8 mouse cellular contexts compared by ENCODE assay signal in the genomic region with DNA sequence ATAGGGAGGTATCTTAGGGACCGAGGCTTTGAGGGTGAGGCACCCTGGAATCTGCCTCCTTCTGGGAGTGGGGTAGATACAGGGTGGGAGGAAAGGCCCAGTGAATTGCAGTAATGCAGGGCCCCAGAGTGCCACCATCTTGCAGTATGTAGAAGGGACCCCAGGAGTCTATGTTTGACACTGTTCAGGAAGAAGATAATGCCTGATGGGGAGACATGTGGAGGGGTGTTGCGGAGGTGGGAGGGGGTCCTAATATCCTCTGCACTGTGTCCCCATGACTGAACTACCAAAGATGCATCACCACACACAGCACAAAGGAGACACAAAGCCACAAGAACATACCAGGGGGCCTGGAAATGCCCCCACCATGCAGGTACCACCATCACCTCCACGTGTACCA. TPM values are rescaled to one million over a fixed set of nuclear protein-coding genes. Genes with fewer than 3 reads are reported as not detected.
A peak's percentile ranks its signal among the peaks of the same experiment; 100 is the strongest.
DNase-seq lines count a peak whose midpoint lies in the region; ATAC-seq lines count a peak whose summit lies in the region.

No protein-coding gene starts in this region.

- H3K4me1 ChIP-seq in megakaryocyte, embryonic 14.5 days = peaks cover 35% of the 10 kb centered on the region
- no peaks in the 10 kb centered on the region; the same call in 1 of the 2 replicates for H3K4me1 ChIP-seq in liver, embryonic 16.5 days (ENCODE audit: control insufficient read depth, low read depth, low read length)

- no peaks in the 10 kb centered on the region for H3K36me3 ChIP-seq in megakaryocyte, embryonic 14.5 days (replicated peaks; ENCODE audit: low read length)
- H3K36me3 ChIP-seq in liver, embryonic 16.5 days (ENCODE audit: control insufficient read depth, insufficient read depth) = no peaks in the 10 kb centered on the region

- 0 out of 2 replicates have a peak overlapping the region, but pooled peaks have one; percentile 41 for H3K4me2 ChIP-seq in liver, embryonic 16.5 days (ENCODE audit: low read depth, low read length)

- H3K9ac ChIP-seq in liver, embryonic 16.5 days (ENCODE audit: low read depth, low read length) = no peak overlapping the region

- intact Hi-C loops in left cerebral cortex, postnatal 4 days (cut with DNase I) = no loop called here

- no peak overlapping the region for H3K27ac ChIP-seq in liver, embryonic 16.5 days (ENCODE audit: low read length)

- 47% methylated on average over 3 of the region's 3 CpGs for WGBS in liver, embryonic 16.5 days (ENCODE audit: insufficient replicate concordance)

- no peak for ATAC-seq in cerebellum, adult (ENCODE audit: insufficient number of reproducible peaks, low FRiP score, low TSS enrichment)
- no peak for ATAC-seq in megakaryocyte, adult 5-6 weeks (ENCODE audit: poor library complexity, severe bottlenecking)
- ATAC-seq in liver, embryonic 16.5 days (ENCODE audit: low read depth) = no peak

- H3K4me3 ChIP-seq in megakaryocyte, embryonic 14.5 days (replicated peaks) = peak overlapping the region; percentile 86
- no peak overlapping the region for H3K4me3 ChIP-seq in liver, embryonic 16.5 days (ENCODE audit: low read depth, low read length)

- H3K9me3 ChIP-seq in megakaryocyte, embryonic 14.5 days = no peaks in the 10 kb centered on the region
- no peaks in the 10 kb centered on the region for H3K9me3 ChIP-seq in liver, embryonic 16.5 days (replicated peaks; ENCODE audit: control insufficient read depth, low read length)

- peak; percentile 63 for DNase-seq in cerebellum, adult 11-12 months
- DNase-seq in adrenal gland, adult 2 months = no peak
- no peak for DNase-seq in adrenal gland, postnatal 4 days (ENCODE audit: low spot score in 2 of 2)
- no peak for DNase-seq in left cerebral cortex, postnatal 4 days

- peaks cover 90% of the 10 kb centered on the region for H3K27me3 ChIP-seq in megakaryocyte, embryonic 14.5 days (replicated peaks)
- H3K27me3 ChIP-seq in liver, embryonic 16.5 days (ENCODE audit: control insufficient read depth, insufficient read depth, low read depth, low read length) = peaks cover 69% of the 10 kb centered on the region

RNA-seq across cellular contexts. Expression of gene Atp1a3, which starts 0.4 kb away (rescaled TPM):
- polyA plus RNA-seq in megakaryocyte, embryonic 14.5 days (2012; ENCODE audit: insufficient read depth, low replicate concordance) = 7.5 and 25.7 TPM in 2 replicates
- 126 and 128 TPM in 2 replicates for total RNA-seq in megakaryocyte, adult 5-6 weeks (2015)
- 61.6 and 106 TPM in 2 replicates for total RNA-seq in megakaryocyte, adult 5-6 weeks (2017)
- polyA plus RNA-seq in liver, embryonic 16.5 days (2015; fragmentation: Nextera tagmentation; extraction: Ambion mirVana) = 0.95 and 1.1 TPM in 2 replicates
- total RNA-seq in adrenal gland, adult 2 months (2021) = 100 to 1,000 TPM in 1 of 2 experiments, 10 to 100 TPM in 1; 59.1 to 147 TPM
- 115 and 153 TPM in 2 replicates for polyA plus RNA-seq in adrenal gland, adult 2 months (2012; rRNA removed)
- 10 to 100 TPM; 66.4 to 69.0 TPM for total RNA-seq in adrenal gland, postnatal 4 days (2021)
- total RNA-seq in left cerebral cortex, postnatal 4 days (2021) = 1,000 to 10,000 TPM; 1,141 to 1,280 TPM

RNA-seq across cellular contexts. Expression of gene Rabac1, which starts 33.6 kb away (rescaled TPM):
- polyA plus RNA-seq in megakaryocyte, embryonic 14.5 days (2012; ENCODE audit: insufficient read depth, low replicate concordance) = 475 and 509 TPM in 2 replicates
- total RNA-seq in megakaryocyte, adult 5-6 weeks (2015) = 85.5 and 102 TPM in 2 replicates
- 73.1 and 79.3 TPM in 2 replicates for total RNA-seq in megakaryocyte, adult 5-6 weeks (2017)
- 56.4 and 58.7 TPM in 2 replicates for polyA plus RNA-seq in liver, embryonic 16.5 days (2015; fragmentation: Nextera tagmentation; extraction: Ambion mirVana)
- total RNA-seq in adrenal gland, adult 2 months (2021) = 100 to 1,000 TPM; 251 to 383 TPM
- 735 and 788 TPM in 2 replicates for polyA plus RNA-seq in adrenal gland, adult 2 months (2012; rRNA removed)
- 100 to 1,000 TPM; 204 to 208 TPM for total RNA-seq in adrenal gland, postnatal 4 days (2021)
- 100 to 1,000 TPM; 246 to 251 TPM for total RNA-seq in left cerebral cortex, postnatal 4 days (2021)

Comparison
In these comparisons a context has a peak if more than half of its experiments do, and no peak if none do; other contexts are left out.
1. RNA of gene Atp1a3, which starts 0.4 kb away (total RNA-seq): 1,141 to 1,280 TPM in left cerebral cortex, postnatal 4 days; 59.1 to 147 TPM in adrenal gland, adult 2 months, 61.6 to 128 TPM in megakaryocyte, adult 5-6 weeks and 66.4 to 69.0 TPM in adrenal gland, postnatal 4 days; every median in the first group is over 4 times any median in the second.